Mouse (Mus musculus): ENCODE data around the gene Zfp719. TPM values are rescaled to one million over a fixed set of nuclear protein-coding genes. Genes with fewer than 3 reads are reported as not detected.

Gene Zfp719
- polyA plus RNA-seq, 1 experiment: 11.6 TPM

DNA sequence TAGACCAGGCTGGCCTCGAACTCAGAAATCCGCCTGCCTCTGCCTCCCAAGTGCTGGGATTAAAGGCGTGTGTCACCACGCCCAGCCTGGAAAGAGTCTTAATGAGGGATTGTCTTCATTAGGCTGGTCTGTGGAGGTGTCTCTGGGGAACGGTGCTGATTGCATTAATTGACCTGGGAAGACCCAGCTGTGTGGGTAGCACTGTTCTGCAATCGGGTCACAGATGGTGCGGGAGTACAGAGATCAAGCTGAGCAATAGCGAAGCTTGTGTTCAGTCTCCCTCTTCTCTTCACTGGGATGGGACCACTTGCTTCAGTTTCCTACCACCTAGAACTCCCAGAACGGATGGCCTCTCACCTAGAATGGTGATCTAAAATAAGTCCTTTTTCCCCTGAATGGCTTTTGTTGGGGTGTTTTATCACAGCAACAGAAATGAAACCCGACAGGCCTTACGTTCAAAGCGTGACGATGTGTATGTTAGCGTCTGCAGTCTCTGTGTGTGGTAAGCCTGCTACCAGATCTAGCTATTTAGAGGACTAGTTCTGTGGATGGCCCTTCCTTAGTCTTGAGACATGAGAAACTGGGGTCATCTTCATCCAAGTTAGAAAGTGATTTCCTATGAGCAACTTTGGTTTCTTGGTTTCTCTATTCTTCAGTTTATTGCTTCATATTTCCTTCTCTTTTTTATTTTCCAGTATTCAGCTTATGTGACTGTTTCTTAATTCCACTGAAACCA is 34.6 kb downstream of the Zfp719 start:
- WGBS: 88% methylated on average over 14 of the region's 14 CpGs
- no peak for DNase-seq
- TF ChIP-seq CTCF (IDR thresholded peaks at IDR 0.05; ENCODE audit: borderline replicate concordance, insufficient read depth, low read depth, low read length) (no peak), POLR2A (IDR thresholded peaks at IDR 0.05; ENCODE audit: borderline replicate concordance, insufficient read depth, low read length) (no peak)
- H3K4me1 ChIP-seq (ENCODE audit: control insufficient read depth, insufficient read depth, low read length): no peaks in the 10 kb centered on the region
- H3K27ac ChIP-seq (ENCODE audit: insufficient read depth, low read length): no peak overlapping the region
- no peak overlapping the region for H3K4me3 ChIP-seq (replicated peaks; ENCODE audit: insufficient read depth, low read depth, low read length)
- H3K27me3 ChIP-seq (ENCODE audit: control insufficient read depth, insufficient read depth, low read length): no peaks in the 10 kb centered on the region; the same call in 1 of the 2 replicates

DNA sequence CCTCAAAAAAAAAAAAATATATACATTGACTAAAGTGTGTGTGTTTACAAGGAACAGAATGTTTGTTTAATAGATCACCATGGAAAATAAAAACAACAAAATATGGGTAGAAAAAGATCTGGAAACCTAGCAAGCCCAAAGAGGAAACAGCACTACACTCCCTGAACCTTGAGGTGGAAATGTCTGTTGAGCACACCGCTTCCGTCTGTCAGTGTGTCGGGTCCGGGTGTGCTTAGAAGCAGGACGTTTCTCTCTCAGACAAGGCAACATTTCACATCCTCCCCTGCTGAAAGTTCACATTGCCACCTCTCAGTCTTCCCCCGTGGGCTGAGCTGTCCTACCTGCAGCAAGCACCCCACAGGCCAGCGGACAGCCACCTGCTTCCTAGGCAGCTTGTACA is 43.5 kb downstream of the Zfp719 start:
- no peaks in the 10 kb centered on the region for H3K4me1 ChIP-seq (ENCODE audit: control insufficient read depth, insufficient read depth, low read length)
- no peak for TF ChIP-seq POLR2A (IDR thresholded peaks at IDR 0.05; ENCODE audit: borderline replicate concordance, insufficient read depth, low read length)
- no peak for DNase-seq
- H3K4me3 ChIP-seq (replicated peaks; ENCODE audit: insufficient read depth, low read depth, low read length): no peak overlapping the region
- no peaks in the 10 kb centered on the region for H3K27me3 ChIP-seq (ENCODE audit: control insufficient read depth, insufficient read depth, low read length)
- H3K27ac ChIP-seq (ENCODE audit: insufficient read depth, low read length): no peak overlapping the region
- 84% methylated on average over 7 of the region's 7 CpGs for WGBS

DNA sequence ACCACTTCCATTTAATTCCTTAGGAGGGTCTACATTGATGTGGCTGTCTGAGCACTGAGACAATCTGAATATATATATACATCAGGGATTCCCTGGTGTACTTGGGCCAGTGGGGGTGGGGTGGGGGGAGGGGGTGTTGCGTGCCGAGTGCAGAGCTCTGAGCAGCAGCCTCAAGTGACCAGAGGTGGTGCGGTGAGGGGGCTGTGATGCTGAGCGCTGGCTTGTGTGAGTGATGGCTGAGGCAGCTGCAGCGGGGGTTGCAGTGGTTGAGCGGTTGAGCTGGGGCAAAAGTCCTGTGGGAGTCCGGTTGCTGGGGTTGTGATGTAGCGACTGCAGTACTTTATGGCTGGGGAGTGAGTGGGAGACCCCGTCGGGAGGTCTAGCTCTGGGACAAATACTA is 44.4 kb downstream of the Zfp719 start:
- Histone ChIP-seq H3K27me3 (ENCODE audit: control insufficient read depth, insufficient read depth, low read length) (no peaks in the 10 kb centered on the region), H3K4me1 (ENCODE audit: control insufficient read depth, insufficient read depth, low read length) (no peaks in the 10 kb centered on the region), H3K27ac (ENCODE audit: insufficient read depth, low read length) (no peak overlapping the region), H3K4me3 (replicated peaks; ENCODE audit: insufficient read depth, low read depth, low read length) (no peak overlapping the region)
- TF ChIP-seq CTCF (IDR thresholded peaks at IDR 0.05; ENCODE audit: borderline replicate concordance, insufficient read depth, low read depth, low read length): no peak
- DNase-seq: no peak
- WGBS: 10% methylated on average over 10 of the region's 10 CpGs

DNA sequence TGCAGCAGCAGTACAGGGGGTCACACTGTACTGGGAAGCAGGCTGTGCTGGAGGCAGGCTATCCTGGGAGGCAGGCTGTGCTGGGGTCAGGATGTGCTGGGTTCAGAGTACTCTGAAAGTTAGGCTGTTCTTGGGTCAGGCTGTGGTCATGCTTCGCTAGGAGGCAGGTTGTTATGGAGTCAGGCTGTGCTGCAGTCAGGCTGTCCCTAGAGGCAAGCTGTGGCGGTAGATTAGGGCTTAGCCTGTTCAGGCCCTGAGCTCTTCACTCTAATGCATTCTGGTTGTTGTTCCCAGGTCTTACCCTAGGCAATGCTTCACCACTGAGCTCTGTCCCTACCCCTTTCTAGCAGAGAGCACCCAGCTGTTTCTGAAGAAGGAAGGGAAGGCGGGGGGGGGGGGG is 45.7 kb downstream of the Zfp719 start:
- no peak for DNase-seq
- Histone ChIP-seq H3K27me3 (ENCODE audit: control insufficient read depth, insufficient read depth, low read length) (no peaks in the 10 kb centered on the region), H3K4me3 (replicated peaks; ENCODE audit: insufficient read depth, low read depth, low read length) (no peak overlapping the region), H3K27ac (ENCODE audit: insufficient read depth, low read length) (no peak overlapping the region), H3K4me1 (ENCODE audit: control insufficient read depth, insufficient read depth, low read length) (no peaks in the 10 kb centered on the region)
- no peak for TF ChIP-seq CTCF (IDR thresholded peaks at IDR 0.05; ENCODE audit: borderline replicate concordance, insufficient read depth, low read depth, low read length)
- TF ChIP-seq POLR2A (IDR thresholded peaks at IDR 0.05; ENCODE audit: borderline replicate concordance, insufficient read depth, low read length): no peak
- WGBS: 57% methylated on average over 3 of the region's 3 CpGs

DNA sequence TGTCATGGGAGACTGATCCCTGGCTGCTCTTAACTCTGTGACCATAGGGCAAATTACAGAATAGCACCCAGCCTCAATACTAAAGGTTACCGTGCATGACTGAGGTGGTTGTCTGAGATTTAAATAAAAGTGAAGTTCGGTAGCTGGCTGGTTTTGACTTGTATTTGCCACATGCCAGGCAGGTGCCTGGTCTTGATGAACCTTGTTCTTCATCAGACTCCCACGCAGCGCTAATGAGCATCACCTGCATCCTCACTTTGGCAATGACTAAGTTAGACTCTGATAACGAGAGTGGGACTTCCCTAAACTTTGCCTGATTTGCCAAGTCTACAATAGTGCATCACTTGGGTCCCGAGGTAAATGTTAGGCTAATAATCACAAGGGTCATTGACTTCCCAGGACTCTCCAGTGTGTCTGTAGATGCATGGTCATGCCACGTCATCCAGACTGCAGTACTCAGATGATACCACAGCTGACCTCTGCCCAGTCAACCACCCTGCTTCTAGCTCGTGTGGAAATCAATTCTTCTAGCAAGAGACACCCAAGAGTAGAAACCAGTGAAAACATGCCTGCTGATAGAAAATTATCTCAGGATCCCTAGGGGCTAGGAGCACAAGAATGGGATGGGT is 46.5 kb downstream of the Zfp719 start:
- TF ChIP-seq CTCF (IDR thresholded peaks at IDR 0.05; ENCODE audit: borderline replicate concordance, insufficient read depth, low read depth, low read length): no peak
- 82% methylated on average over 8 of the region's 8 CpGs for WGBS
- Histone ChIP-seq H3K27ac (ENCODE audit: insufficient read depth, low read length) (no peak overlapping the region), H3K27me3 (ENCODE audit: control insufficient read depth, insufficient read depth, low read length) (no peaks in the 10 kb centered on the region), H3K4me1 (ENCODE audit: control insufficient read depth, insufficient read depth, low read length) (no peaks in the 10 kb centered on the region), H3K4me3 (replicated peaks; ENCODE audit: insufficient read depth, low read depth, low read length) (no peak overlapping the region)
- DNase-seq: no peak

DNA sequence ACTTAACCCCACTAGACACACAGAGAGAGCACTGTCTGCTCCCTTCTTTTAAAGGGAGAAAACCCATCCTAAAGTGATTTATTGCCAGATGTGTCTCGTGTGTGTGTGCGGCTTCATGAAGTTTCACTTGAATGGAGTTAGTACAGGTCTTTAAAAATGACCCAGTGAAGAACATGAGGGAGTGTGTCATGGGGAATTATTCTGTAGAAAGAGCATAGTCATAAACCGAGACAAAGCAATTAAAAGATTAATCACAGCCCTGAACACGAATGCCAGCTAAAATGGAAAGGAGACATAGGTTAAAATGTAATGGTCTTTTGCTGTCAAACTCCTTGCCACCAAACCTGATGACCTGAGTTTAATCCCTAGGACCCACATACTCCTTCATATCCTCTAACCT is 54.5 kb downstream of the Zfp719 start:
- Histone ChIP-seq H3K27me3 (ENCODE audit: control insufficient read depth, insufficient read depth, low read length) (no peaks in the 10 kb centered on the region), H3K4me1 (ENCODE audit: control insufficient read depth, insufficient read depth, low read length) (no peaks in the 10 kb centered on the region), H3K4me3 (replicated peaks; ENCODE audit: insufficient read depth, low read depth, low read length) (no peak overlapping the region), H3K27ac (ENCODE audit: insufficient read depth, low read length) (no peak overlapping the region)
- DNase-seq: no peak
- no peak for TF ChIP-seq POLR2A (IDR thresholded peaks at IDR 0.05; ENCODE audit: borderline replicate concordance, insufficient read depth, low read length)
- TF ChIP-seq CTCF (IDR thresholded peaks at IDR 0.05; ENCODE audit: borderline replicate concordance, insufficient read depth, low read depth, low read length): no peak
- WGBS: 68% methylated on average over 4 of the region's 4 CpGs

DNA sequence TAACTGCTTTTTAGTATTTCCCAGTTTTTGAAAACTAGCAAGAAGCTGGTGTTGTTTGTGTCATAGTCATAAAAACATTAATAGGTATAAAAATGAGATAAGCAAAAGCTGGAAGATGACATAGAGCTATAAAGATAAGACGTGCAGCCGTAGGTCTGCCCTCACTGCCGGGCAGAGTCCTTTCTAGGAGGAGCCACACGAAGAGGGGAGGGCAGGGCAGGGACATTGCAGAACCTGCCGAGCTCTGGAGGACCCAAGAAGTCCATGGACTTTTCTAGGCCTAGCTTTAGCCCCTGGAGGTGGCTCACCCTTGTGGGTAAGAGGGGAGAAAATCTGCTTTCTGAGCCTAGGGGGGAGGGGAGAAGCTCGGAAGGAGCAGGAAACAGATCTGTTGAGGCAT is 55.1 kb downstream of the Zfp719 start, which contains the start of gene Ceacam18:
TSS of gene Ceacam18 (plus strand) at position 208 of the 400 bp plus-strand sequence.
- no peaks in the 10 kb centered on the region for H3K27me3 ChIP-seq (ENCODE audit: control insufficient read depth, insufficient read depth, low read length)
- no peak within 1 kb of the TSS for H3K4me3 ChIP-seq (replicated peaks; ENCODE audit: insufficient read depth, low read depth, low read length)
- no peak within 1 kb of the TSS for H3K27ac ChIP-seq (ENCODE audit: insufficient read depth, low read length)
- TF ChIP-seq CTCF (IDR thresholded peaks at IDR 0.05; ENCODE audit: borderline replicate concordance, insufficient read depth, low read depth, low read length) (no peak), POLR2A (IDR thresholded peaks at IDR 0.05; ENCODE audit: borderline replicate concordance, insufficient read depth, low read length) (no peak)
- 70% methylated on average over 6 of the region's 6 CpGs for WGBS
- no peaks in the 10 kb centered on the region for H3K4me1 ChIP-seq (ENCODE audit: control insufficient read depth, insufficient read depth, low read length)
- DNase-seq: no peak

DNA sequence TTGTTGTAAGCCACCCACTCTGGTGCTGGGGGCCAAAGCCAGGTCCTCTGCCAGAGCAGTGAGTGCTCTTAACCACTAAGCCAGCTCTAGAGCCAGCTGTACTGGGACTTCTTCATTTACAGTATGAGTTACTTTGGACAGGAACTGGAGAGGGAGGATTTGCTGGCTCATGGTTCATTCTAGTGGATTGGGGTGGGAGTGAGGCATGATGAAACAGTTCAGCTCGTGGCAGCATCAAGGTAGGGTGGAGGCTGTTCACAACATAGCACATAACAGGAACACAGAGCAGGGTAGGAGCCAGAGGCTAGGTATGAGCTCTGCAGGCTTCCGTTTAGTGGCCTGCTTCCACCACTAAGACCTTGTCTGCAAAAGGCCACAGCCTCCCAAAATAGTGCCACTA is 56.8 kb downstream of the Zfp719 start:
- TF ChIP-seq CTCF (IDR thresholded peaks at IDR 0.05; ENCODE audit: borderline replicate concordance, insufficient read depth, low read depth, low read length): no peak
- no peak for TF ChIP-seq POLR2A (IDR thresholded peaks at IDR 0.05; ENCODE audit: borderline replicate concordance, insufficient read depth, low read length)
- Histone ChIP-seq H3K27me3 (ENCODE audit: control insufficient read depth, insufficient read depth, low read length) (no peaks in the 10 kb centered on the region), H3K4me3 (replicated peaks; ENCODE audit: insufficient read depth, low read depth, low read length) (no peak overlapping the region), H3K4me1 (ENCODE audit: control insufficient read depth, insufficient read depth, low read length) (no peaks in the 10 kb centered on the region), H3K27ac (ENCODE audit: insufficient read depth, low read length) (no peak overlapping the region)
- 61% methylated on average over 2 of the region's 2 CpGs for WGBS
- no peak for DNase-seq

Data from cerebellum, adult 2 months (tissue).